Mouse (Mus musculus) cerebellum, adult 11 months (tissue): ENCODE measurements at regions not wholly inside any gene's neighbourhood (a gene's known extent, or its start where the extent isn't known, plus 50 kb on each side); places are given as distances from the start of the nearest gene placed in this dataset.

Experiments
- DNase-seq: peaks from one replicate; pipeline ENCODE4 v3.0.0; 2022

DNA sequence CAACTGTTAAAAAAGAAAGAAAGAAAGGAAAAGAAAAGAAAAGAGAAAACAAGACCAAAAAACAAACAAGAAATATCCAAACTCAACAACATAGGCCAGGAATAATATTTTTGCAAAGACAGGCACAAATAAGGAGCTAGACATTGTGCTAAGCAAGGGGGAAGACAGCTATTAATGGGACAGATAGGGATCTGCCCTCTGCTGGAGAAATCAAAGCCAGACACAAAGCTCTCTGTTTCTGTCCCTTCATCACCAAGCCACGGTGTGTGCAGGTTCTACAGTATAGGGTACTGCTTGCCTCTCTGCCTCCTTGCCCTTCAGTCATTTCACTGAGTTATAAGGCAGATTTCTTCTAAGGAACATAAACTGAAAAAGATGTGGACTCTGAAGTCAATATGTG is 57.8 kb upstream of the Chchd3 start:
- no peak for DNase-seq

- no peak for DNase-seq
These were observed 60.5 kb upstream of the Chchd3 start for GRCm38 (mm10) chr6:33120581-33120980.

- DNase-seq = peak; percentile 49
These were observed 66.5 kb upstream of the Chchd3 start for GRCm38 (mm10) chr6:33126574-33126973.

- no peak for DNase-seq
These were observed 76.8 kb upstream of the Chchd3 start for GRCm38 (mm10) chr6:33136906-33137305.

GRCm38 (mm10) chr6:33137823-33138222 is 77.8 kb upstream of the Chchd3 start:
- DNase-seq = no peak

GRCm38 (mm10) chr6:33166479-33166878 is 82.4 kb upstream of the Exoc4 start:
- no peak for DNase-seq

DNA sequence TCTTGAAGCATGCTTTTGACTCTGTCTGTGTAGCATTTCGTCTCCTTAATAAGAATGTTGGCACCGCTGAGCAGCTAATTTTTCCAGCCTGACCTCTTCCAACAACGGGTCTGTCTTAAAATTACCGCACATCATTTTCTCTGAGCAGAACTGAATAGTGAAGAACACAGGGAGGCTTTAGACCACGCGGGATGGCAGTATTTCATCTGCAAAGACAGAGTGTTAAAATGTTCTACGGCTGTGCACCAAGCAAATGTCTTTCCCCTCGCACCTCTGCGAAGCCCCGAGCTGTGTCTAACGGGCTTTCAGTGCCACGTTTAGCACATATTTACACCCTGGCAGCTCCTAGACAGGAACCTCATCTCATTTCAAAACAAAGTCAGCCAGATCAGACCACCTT is 75.3 kb upstream of the Exoc4 start:
- DNase-seq = no peak

GRCm38 (mm10) chr6:33174616-33175015 is 74.3 kb upstream of the Exoc4 start:
- DNase-seq = no peak

- no peak for DNase-seq
These were observed 59.2 kb upstream of the Exoc4 start for GRCm38 (mm10) chr6:33189521-33190246.

- DNase-seq = no peak
These were observed 55.1 kb upstream of the Exoc4 start for GRCm38 (mm10) chr6:33193823-33194222.
